Mouse (Mus musculus) MN1 (cell line): ENCODE measurements around the gene Vps51.

Experiments used
- DNase-seq: peaks from one replicate; pipeline ENCODE4 v3.0.0-alpha.2; 2016; ENCODE audit warnings: low spot score

Vps51 gene

GRCm38 (mm10) chr19:6079983-6080480, 3.0 kb upstream of the Vps51 start, which contains the start of gene Tmem262:
Gene Tmem262 (plus strand): TSS chr19:6080033.
- DNase-seq = no peak

- DNase-seq = no peak
Measured at GRCm38 (mm10) chr19:6073889-6074288, 3.1 kb downstream of the Vps51 start.

GRCm38 (mm10) chr19:6071261-6071660, 5.8 kb downstream of the Vps51 start:
- no peak for DNase-seq

GRCm38 (mm10) chr19:6070571-6071250, 6.3 kb downstream of the Vps51 start:
- no peak for DNase-seq

GRCm38 (mm10) chr19:6069851-6070250, 7.2 kb downstream of the Vps51 start:
- no peak for DNase-seq

GRCm38 (mm10) chr19:6068951-6069350, 8.1 kb downstream of the Vps51 start:
- DNase-seq = peak; percentile 72

GRCm38 (mm10) chr19:6067724-6068415, 9.2 kb downstream of the Vps51 start, which contains the start of gene Tm7sf2:
Gene Tm7sf2 (minus strand): TSS chr19:6068373.
- peak; percentile 91 for DNase-seq

GRCm38 (mm10) chr19:6067011-6067723, 9.9 kb downstream of the Vps51 start:
- peak; percentile 90 for DNase-seq

GRCm38 (mm10) chr19:6066571-6066970, 10.5 kb downstream of the Vps51 start:
- DNase-seq = no peak

- no peak for DNase-seq
Measured at GRCm38 (mm10) chr19:6063081-6063480, 13.9 kb downstream of the Vps51 start.

GRCm38 (mm10) chr19:6062418-6062817, 14.6 kb downstream of the Vps51 start:
- DNase-seq = no peak

- DNase-seq = peak; percentile 66
Measured at GRCm38 (mm10) chr19:6061641-6062302, 15.3 kb downstream of the Vps51 start.

- DNase-seq = peak; percentile 97
Measured at GRCm38 (mm10) chr19:6061021-6061533, 16.0 kb downstream of the Vps51 start, which contains the start of gene Znhit2. Gene Znhit2 (plus strand): TSS chr19:6061192.

GRCm38 (mm10) chr19:6058966-6059365, 18.1 kb downstream of the Vps51 start:
- DNase-seq = no peak

- DNase-seq = peak; percentile 51
Measured at GRCm38 (mm10) chr19:6058513-6058912, 18.5 kb downstream of the Vps51 start.

GRCm38 (mm10) chr19:6057313-6058096, 19.5 kb downstream of the Vps51 start, which contains the start of the genes Mrpl49 and Fau:
Gene Mrpl49 (minus strand): TSS chr19:6057785.
Gene Fau (plus strand): TSS chr19:6057844.
- DNase-seq = peak; percentile 99

GRCm38 (mm10) chr19:6056696-6057095, 20.3 kb downstream of the Vps51 start:
- no peak for DNase-seq

GRCm38 (mm10) chr19:6054296-6054695, 22.7 kb downstream of the Vps51 start:
- DNase-seq = peak; percentile 52

GRCm38 (mm10) chr19:6052516-6052915, 24.5 kb downstream of the Vps51 start:
- no peak for DNase-seq

- no peak for DNase-seq
Measured at GRCm38 (mm10) chr19:6048681-6049410, 28.2 kb downstream of the Vps51 start.
